Mouse (Mus musculus): ENCODE data around the gene Gm27021. TPM values are rescaled to one million over a fixed set of nuclear protein-coding genes. Genes with fewer than 3 reads are reported as not detected.
"Not testable (repeated sequence)": the region's sequence is repeated elsewhere in the genome, so short reads cannot be mapped to it uniquely, and the experiment has no call there.

Gene Gm27021
- total and polyA plus RNA-seq, 3 experiments: not detected

DNA sequence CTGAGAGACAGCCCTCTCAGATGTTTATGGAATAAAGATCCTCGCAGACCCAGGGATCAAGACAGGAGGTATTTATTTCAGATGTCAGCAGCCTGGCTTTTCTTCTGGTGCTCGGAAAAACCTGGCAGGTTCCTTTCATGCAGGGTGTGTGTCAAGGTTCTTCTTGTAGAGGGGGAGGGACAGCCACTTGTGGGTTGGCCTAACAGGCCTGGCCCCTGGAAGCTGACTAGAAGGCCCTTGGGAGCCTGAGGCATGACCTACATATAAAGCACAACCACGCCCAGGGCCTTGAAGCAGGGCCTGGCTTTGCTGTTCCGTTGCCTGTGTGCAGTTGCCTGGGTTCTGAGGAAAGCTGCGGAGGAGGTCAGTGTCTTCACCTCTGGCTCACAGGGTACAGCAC is 17.2 kb upstream of the Gm27021 start:
- Histone ChIP-seq H3K9ac (ENCODE audit: low read depth, low read length) (no peak overlapping the region), H3K27ac (peak overlapping the region; percentile 68), H3K4me1 (ENCODE audit: control insufficient read depth, insufficient read depth, low read length) (peaks cover 1% of the 10 kb centered on the region; the same call in 1 of the 2 replicates), H3K36me3 (ENCODE audit: control insufficient read depth, insufficient read depth, low read length) (no peaks in the 10 kb centered on the region), H3K79me2 (replicated peaks; ENCODE audit: control insufficient read depth, insufficient read depth, low read length) (no peaks in the 10 kb centered on the region), H3K27me3 (ENCODE audit: control insufficient read depth, insufficient read depth, low read length) (no peaks in the 10 kb centered on the region), H3K4me3 (no peak overlapping the region)
- TF ChIP-seq EP300 (IDR thresholded peaks at IDR 0.05; ENCODE audit: insufficient read depth, low read depth, low read length) (no peak), POLR2A (IDR thresholded peaks at IDR 0.05; ENCODE audit: insufficient read depth, low read depth, low read length) (peak; percentile 36; the same call in 1 of the 2 replicates)
- 67% methylated on average over 5 of the region's 5 CpGs for WGBS
- intact Hi-C loops (cut with DNase I): no loop called here
- DNase-seq: peak; percentile 68 to 79

DNA sequence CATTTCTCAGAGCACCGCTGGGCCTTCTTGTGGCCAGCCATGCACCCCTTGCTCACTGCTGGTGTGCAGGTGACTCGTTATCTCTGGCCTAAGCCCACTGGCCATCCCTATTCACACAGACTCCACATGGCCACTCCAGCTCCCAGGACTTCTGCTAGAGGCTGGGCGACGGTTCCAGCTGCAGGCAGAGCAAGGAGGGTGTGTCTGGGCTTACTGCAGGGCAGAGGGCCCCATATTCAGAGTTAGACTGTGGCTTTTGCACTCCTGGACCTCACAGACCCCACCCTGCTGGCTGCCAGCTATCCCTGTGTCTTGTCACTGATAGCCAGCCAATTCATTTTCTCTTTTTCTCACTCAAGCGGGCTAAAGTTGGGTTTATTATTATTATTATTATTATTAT is 16.2 kb upstream of the Gm27021 start:
- H3K4me3 ChIP-seq: no peak overlapping the region
- H3K27ac ChIP-seq: no peak overlapping the region
- H3K36me3 ChIP-seq (ENCODE audit: control insufficient read depth, insufficient read depth, low read length): no peaks in the 10 kb centered on the region
- intact Hi-C loops (cut with DNase I): no loop called here
- TF ChIP-seq CTCF (IDR thresholded peaks at IDR 0.05): no peak
- TF ChIP-seq POLR2A (IDR thresholded peaks at IDR 0.05; ENCODE audit: insufficient read depth, low read depth, low read length): no peak
- TF ChIP-seq EP300 (IDR thresholded peaks at IDR 0.05; ENCODE audit: insufficient read depth, low read depth, low read length): no peak
- H3K79me2 ChIP-seq (replicated peaks; ENCODE audit: control insufficient read depth, insufficient read depth, low read length): no peaks in the 10 kb centered on the region
- H3K9ac ChIP-seq (ENCODE audit: low read depth, low read length): no peak overlapping the region
- H3K4me1 ChIP-seq (ENCODE audit: control insufficient read depth, insufficient read depth, low read length): peaks cover 1% of the 10 kb centered on the region; the same call in 1 of the 2 replicates
- H3K27me3 ChIP-seq (ENCODE audit: control insufficient read depth, insufficient read depth, low read length): no peaks in the 10 kb centered on the region
- 79% methylated on average over 5 of the region's 5 CpGs for WGBS
- DNase-seq: no peak

DNA sequence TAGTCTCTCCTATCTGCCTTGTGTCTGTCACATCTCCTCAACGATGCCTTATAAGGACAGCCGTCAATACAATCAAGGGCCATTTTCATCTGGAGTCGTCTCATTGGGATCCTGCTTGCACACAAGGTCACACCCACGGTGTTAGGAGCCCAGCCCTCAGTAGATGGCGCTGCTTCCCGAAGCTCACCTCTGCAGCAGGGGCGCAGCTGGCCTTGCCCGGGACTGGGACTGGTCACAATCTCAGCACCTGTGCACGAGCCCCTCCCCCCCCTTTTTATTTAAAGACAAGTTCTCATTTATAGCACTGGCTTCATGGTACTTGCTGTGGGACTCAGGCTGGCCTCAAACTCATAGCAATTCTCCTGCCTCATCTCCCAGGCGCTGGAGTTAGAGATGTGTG is 15.7 kb upstream of the Gm27021 start:
- H3K9ac ChIP-seq (ENCODE audit: low read depth, low read length): no peak overlapping the region
- peaks cover 1% of the 10 kb centered on the region; the same call in 1 of the 2 replicates for H3K4me1 ChIP-seq (ENCODE audit: control insufficient read depth, insufficient read depth, low read length)
- no peaks in the 10 kb centered on the region for H3K36me3 ChIP-seq (ENCODE audit: control insufficient read depth, insufficient read depth, low read length)
- DNase-seq: peak; percentile 83 to 86
- H3K27me3 ChIP-seq (ENCODE audit: control insufficient read depth, insufficient read depth, low read length): no peaks in the 10 kb centered on the region
- TF ChIP-seq EP300 (IDR thresholded peaks at IDR 0.05; ENCODE audit: insufficient read depth, low read depth, low read length) (0 out of 2 replicates have a peak, but pooled peaks have one; percentile 58), CTCF (IDR thresholded peaks at IDR 0.05) (peak; percentile 82), POLR2A (IDR thresholded peaks at IDR 0.05; ENCODE audit: insufficient read depth, low read depth, low read length) (no peak)
- intact Hi-C loops (cut with DNase I): no loop called here
- H3K79me2 ChIP-seq (replicated peaks; ENCODE audit: control insufficient read depth, insufficient read depth, low read length): no peaks in the 10 kb centered on the region
- H3K27ac ChIP-seq: no peak overlapping the region
- WGBS: 16% methylated on average over 10 of the region's 10 CpGs
- H3K4me3 ChIP-seq: no peak overlapping the region

DNA sequence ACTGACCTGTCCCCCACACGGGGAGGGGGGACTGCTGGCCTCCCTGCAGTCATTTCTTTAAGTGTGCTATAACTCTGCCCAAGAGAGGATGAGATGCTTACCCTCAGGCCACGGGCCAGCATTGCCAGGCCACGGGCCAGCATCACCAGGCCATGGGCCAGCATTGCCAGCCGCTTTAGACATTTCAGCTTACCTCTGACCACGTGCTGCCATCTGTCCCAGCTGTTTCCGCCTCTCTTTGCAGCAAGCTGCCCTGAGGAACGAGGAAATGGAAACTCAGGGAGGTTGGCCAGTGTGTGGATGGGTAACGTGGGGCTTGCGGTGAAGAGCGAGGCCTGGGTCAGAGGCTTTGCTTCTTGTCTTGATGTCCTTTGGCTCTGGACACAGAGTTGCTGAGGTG is 13.2 kb upstream of the Gm27021 start:
- intact Hi-C loops (cut with DNase I): no loop called here
- no peak overlapping the region for H3K27ac ChIP-seq

DNA sequence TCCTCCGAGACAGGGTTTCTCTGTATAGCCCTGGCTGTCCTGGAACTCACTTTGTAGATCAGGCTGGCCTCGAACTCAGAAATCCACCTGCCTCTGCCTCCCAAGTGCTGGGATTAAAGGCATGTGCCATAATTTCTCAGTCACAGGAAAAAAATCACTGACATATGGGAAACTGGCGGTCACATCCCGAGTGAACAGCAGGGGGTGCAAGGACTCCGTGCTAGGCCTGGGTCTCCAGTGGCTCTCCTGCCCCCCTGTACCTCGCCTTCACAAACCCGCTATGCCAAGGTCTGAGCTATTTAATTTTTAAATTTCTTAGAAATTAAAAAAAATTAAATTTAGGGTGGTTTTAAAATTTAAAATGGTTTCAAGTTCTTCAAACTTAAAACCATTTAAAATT is 12.5 kb upstream of the Gm27021 start:
- TF ChIP-seq CTCF (IDR thresholded peaks at IDR 0.05): peak; percentile 70
- DNase-seq; H3K27me3 ChIP-seq (ENCODE audit: control insufficient read depth, insufficient read depth, low read length); intact Hi-C loops (cut with DNase I); H3K4me3 ChIP-seq; H3K79me2 ChIP-seq (replicated peaks; ENCODE audit: control insufficient read depth, insufficient read depth, low read length); H3K36me3 ChIP-seq (ENCODE audit: control insufficient read depth, insufficient read depth, low read length); H3K27ac ChIP-seq; H3K4me1 ChIP-seq (ENCODE audit: control insufficient read depth, insufficient read depth, low read length); H3K9ac ChIP-seq (ENCODE audit: low read depth, low read length): not testable (repeated sequence)
- WGBS: 43% methylated on average over 7 of the region's 7 CpGs

More for the DNA sequence above, 13.2 kb upstream of the Gm27021 start:
- no peaks in the 10 kb centered on the region for H3K79me2 ChIP-seq (replicated peaks; ENCODE audit: control insufficient read depth, insufficient read depth, low read length)
- 55% methylated on average over 10 of the region's 10 CpGs for WGBS
- no peaks in the 10 kb centered on the region for H3K36me3 ChIP-seq (ENCODE audit: control insufficient read depth, insufficient read depth, low read length)
- TF ChIP-seq POLR2A (IDR thresholded peaks at IDR 0.05; ENCODE audit: insufficient read depth, low read depth, low read length) (no peak), EP300 (IDR thresholded peaks at IDR 0.05; ENCODE audit: insufficient read depth, low read depth, low read length) (no peak), CTCF (IDR thresholded peaks at IDR 0.05) (no peak)
- H3K4me3 ChIP-seq: no peak overlapping the region
- H3K4me1 ChIP-seq (ENCODE audit: control insufficient read depth, insufficient read depth, low read length): peaks cover 1% of the 10 kb centered on the region; the same call in 1 of the 2 replicates
- no peak overlapping the region for H3K9ac ChIP-seq (ENCODE audit: low read depth, low read length)
- no peak for DNase-seq
- no peaks in the 10 kb centered on the region for H3K27me3 ChIP-seq (ENCODE audit: control insufficient read depth, insufficient read depth, low read length)

DNA sequence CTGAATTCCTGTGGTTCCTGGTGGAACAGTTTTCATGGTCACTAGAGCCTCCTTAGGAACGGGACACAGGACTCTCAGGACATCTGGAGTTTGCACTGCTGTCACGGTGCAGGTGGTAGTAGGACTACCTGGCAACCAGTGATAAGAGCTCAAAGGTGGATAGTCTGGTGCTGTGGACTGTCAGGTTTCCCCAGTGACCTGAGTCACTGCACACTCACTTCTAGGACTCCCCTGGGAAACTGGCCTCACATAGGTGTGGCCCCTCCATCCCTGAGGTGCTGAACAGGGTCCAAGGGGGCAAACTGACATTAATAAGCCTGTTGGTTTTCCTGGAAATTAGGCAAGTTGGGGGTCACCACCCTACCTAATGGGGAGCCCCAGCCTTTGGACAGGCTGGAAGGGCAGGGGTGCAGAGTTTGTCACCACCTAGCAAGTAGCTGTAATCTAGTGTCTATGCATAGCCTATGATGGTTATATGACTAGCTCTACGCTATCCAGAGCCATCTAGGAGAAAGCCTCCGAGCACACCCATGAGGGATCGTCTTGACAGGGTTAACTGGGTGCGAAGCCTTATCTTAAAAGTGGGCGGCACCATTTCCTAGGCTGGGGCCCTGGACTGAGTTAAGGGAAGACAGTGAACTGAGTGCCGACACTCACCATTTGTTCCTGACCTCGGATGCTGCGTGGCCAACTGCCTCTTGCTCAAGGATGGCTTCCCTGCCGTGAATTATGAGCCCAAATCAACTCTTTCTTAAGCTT is 11.9 kb upstream of the Gm27021 start:
- intact Hi-C loops (cut with DNase I): loop anchor here (5.0 kb wide), 1 partner anchor 412 kb away; no protein-coding TSS in a partner anchor
- WGBS: 40% methylated on average over 11 of the region's 11 CpGs
- Histone ChIP-seq H3K4me3 (no peak overlapping the region), H3K36me3 (ENCODE audit: control insufficient read depth, insufficient read depth, low read length) (no peaks in the 10 kb centered on the region), H3K9ac (ENCODE audit: low read depth, low read length) (no peak overlapping the region), H3K79me2 (replicated peaks; ENCODE audit: control insufficient read depth, insufficient read depth, low read length) (no peaks in the 10 kb centered on the region), H3K4me1 (ENCODE audit: control insufficient read depth, insufficient read depth, low read length) (peaks cover 1% of the 10 kb centered on the region; the same call in 1 of the 2 replicates), H3K27me3 (ENCODE audit: control insufficient read depth, insufficient read depth, low read length) (no peaks in the 10 kb centered on the region), H3K27ac (no peak overlapping the region)
- TF ChIP-seq CTCF (IDR thresholded peaks at IDR 0.05) (no peak), EP300 (IDR thresholded peaks at IDR 0.05; ENCODE audit: insufficient read depth, low read depth, low read length) (no peak), POLR2A (IDR thresholded peaks at IDR 0.05; ENCODE audit: insufficient read depth, low read depth, low read length) (no peak)
- DNase-seq: no peak

Data from heart, adult 2 months (tissue).